In the genomic region with DNA sequence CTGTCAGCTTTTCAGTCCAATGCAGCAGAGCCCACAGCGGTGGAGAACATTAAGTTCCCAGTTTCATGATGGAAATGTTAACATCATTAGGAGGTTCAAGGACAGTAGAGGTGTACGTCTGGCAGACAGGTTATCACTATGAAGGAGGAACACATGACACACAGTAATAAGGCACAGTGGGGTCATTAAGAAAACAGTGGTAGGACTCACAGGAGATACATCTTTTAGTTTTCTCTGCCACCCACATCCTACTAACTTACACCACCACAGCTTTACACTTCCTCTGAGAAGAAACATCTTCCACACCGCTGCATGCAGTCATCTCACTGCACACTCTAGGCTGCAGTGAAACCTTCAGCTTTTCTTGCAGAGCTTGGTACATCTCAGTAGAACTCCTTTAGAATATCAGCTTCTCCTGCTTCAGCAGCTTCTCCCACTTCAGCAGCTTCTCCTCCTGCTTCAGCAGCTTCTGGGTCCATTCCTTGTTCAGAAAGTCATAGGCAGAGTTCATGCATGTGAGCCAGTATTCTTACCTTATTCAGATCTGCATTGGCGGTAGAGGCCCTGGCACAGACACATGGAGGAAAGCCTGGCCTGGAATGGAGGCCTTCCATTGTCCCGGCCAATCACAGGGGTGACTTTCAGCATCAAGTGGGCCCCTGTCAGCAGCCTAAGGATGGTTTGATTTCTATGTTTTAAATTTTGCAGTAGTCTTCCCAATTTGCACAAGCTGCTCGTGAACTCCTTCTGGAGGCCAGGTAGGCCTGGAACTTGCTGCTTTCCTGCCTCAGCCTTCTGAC, we compare ENCODE assay signal across 27 mouse cellular contexts. TPM values are rescaled to one million over a fixed set of nuclear protein-coding genes. Genes with fewer than 3 reads are reported as not detected.
A peak's percentile ranks its signal among the peaks of the same experiment; 100 is the strongest.
DNase-seq lines count a peak whose midpoint lies in the region; ATAC-seq lines count a peak whose summit lies in the region.
"Had no signal": no experiment of that assay in that cellular context is flagged by ENCODE, and none has a peak within 500 bp of the region (broad histone marks: within the 10 kb centered on the region; RNA-seq: fewer than 3 reads in every experiment).

No protein-coding gene starts in this region.

- DNase-seq in thymus, postnatal 36 days, result peak; percentile 60 to 67
- DNase-seq in left cerebral cortex, adult 8-10 months (ENCODE audit: low spot score in 2 of 2), result no peak
- no peak for DNase-seq in embryo, embryonic 11 days
- DNase-seq: adrenal gland, adult 2 months; cerebellum, adult 11 months; cerebellum, postnatal 25 days; kidney, adult 8-10 months; kidney, postnatal 4 days; lung, adult 2 months; lung, postnatal 4 days had no signal

- no peaks in the 10 kb centered on the region for H3K27me3 ChIP-seq in liver, embryonic 15.5 days
- H3K27me3 ChIP-seq in liver, embryonic 12.5 days (replicated peaks), result no peaks in the 10 kb centered on the region
- no peaks in the 10 kb centered on the region for H3K27me3 ChIP-seq in neural tube, embryonic 15.5 days (replicated peaks)
- H3K27me3 ChIP-seq: limb, embryonic 15.5 days had no signal

- no peak overlapping the region for H3K4me2 ChIP-seq in liver, embryonic 15.5 days
- H3K4me2 ChIP-seq in liver, embryonic 12.5 days, result no peak overlapping the region
- H3K4me2 ChIP-seq in neural tube, embryonic 15.5 days, result no peak overlapping the region
- H3K4me2 ChIP-seq: heart, embryonic 11.5 days; limb, embryonic 15.5 days; midbrain, embryonic 11.5 days had no signal

- peaks cover 35% of the 10 kb centered on the region for H3K4me1 ChIP-seq in liver, embryonic 15.5 days (replicated peaks)
- H3K4me1 ChIP-seq in liver, embryonic 12.5 days, result peaks cover 46% of the 10 kb centered on the region
- no peaks in the 10 kb centered on the region; the same call in none of the 2 replicates for H3K4me1 ChIP-seq in brown adipose tissue, adult 24 weeks (ENCODE audit: control insufficient read depth, insufficient read depth, insufficient read length, low read length)
- no peaks in the 10 kb centered on the region for H3K4me1 ChIP-seq in neural tube, embryonic 15.5 days
- H3K4me1 ChIP-seq: limb, embryonic 15.5 days had no signal

- H3K9me3 ChIP-seq in liver, embryonic 15.5 days (replicated peaks), result no peaks in the 10 kb centered on the region
- no peaks in the 10 kb centered on the region for H3K9me3 ChIP-seq in liver, embryonic 12.5 days (replicated peaks)
- no peaks in the 10 kb centered on the region for H3K9me3 ChIP-seq in neural tube, embryonic 15.5 days (replicated peaks)
- H3K9me3 ChIP-seq: G1E; limb, embryonic 15.5 days had no signal

- H3K36me3 ChIP-seq in liver, embryonic 15.5 days (replicated peaks), result no peaks in the 10 kb centered on the region
- no peaks in the 10 kb centered on the region for H3K36me3 ChIP-seq in liver, embryonic 12.5 days
- no peaks in the 10 kb centered on the region for H3K36me3 ChIP-seq in neural tube, embryonic 15.5 days
- H3K36me3 ChIP-seq: limb, embryonic 15.5 days had no signal

- 0 out of 2 replicates have a peak overlapping the region, but pooled peaks have one; percentile 41 for H3K27ac ChIP-seq in liver, embryonic 15.5 days (replicated peaks)
- H3K27ac ChIP-seq in liver, embryonic 12.5 days, result no peak overlapping the region
- H3K27ac ChIP-seq in brown adipose tissue, adult 24 weeks (replicated peaks; ENCODE audit: low read depth, low read length), result peak overlapping the region; percentile 45; the same call in 1 of the 2 replicates
- H3K27ac ChIP-seq in neural tube, embryonic 15.5 days (replicated peaks), result no peak overlapping the region
- H3K27ac ChIP-seq: limb, embryonic 15.5 days; stomach, postnatal 0 days had no signal

- 69% methylated on average over 6 of the region's 6 CpGs for WGBS in liver, embryonic 15.5 days (ENCODE audit: insufficient replicate concordance)
- 74% methylated on average over 6 of the region's 6 CpGs for WGBS in liver, embryonic 12.5 days (ENCODE audit: insufficient replicate concordance)
- 86% methylated on average over 6 of the region's 6 CpGs for WGBS in neural tube, embryonic 15.5 days

- no peak overlapping the region for H3K4me3 ChIP-seq in liver, embryonic 15.5 days (replicated peaks)
- no peak overlapping the region for H3K4me3 ChIP-seq in liver, embryonic 12.5 days
- H3K4me3 ChIP-seq in brown adipose tissue, adult 24 weeks (ENCODE audit: insufficient read depth, low read depth, low read length), result no peak overlapping the region
- no peak overlapping the region for H3K4me3 ChIP-seq in neural tube, embryonic 15.5 days (replicated peaks)
- H3K4me3 ChIP-seq: erythroblast, embryonic 14.5 days; limb, embryonic 15.5 days had no signal

- ATAC-seq in liver, embryonic 15.5 days (ENCODE audit: insufficient read depth), result no peak
- no peak for ATAC-seq in liver, embryonic 12.5 days
- peak; percentile 46; the same call in 1 of the 2 replicates for ATAC-seq in neutrophil, adult 5-6 weeks (ENCODE audit: extremely low read depth, insufficient number of reproducible peaks, low FRiP score, poor library complexity, severe bottlenecking)
- ATAC-seq in neural tube, embryonic 15.5 days (ENCODE audit: low FRiP score), result no peak
- ATAC-seq: forebrain, embryonic 16.5 days had no signal

- H3K9ac ChIP-seq in liver, embryonic 15.5 days, result no peak overlapping the region
- H3K9ac ChIP-seq in liver, embryonic 12.5 days, result no peak overlapping the region
- H3K9ac ChIP-seq in neural tube, embryonic 15.5 days (replicated peaks), result no peak overlapping the region
- H3K9ac ChIP-seq: limb, embryonic 15.5 days had no signal

RNA-seq across cellular contexts. Expression of a gene that starts 17.7 kb away (rescaled TPM):
- polyA plus RNA-seq in liver, embryonic 15.5 days (2015; fragmentation: Nextera tagmentation; extraction: Ambion mirVana), result 7.0 and 7.1 TPM in 2 replicates
- 7.0 and 7.2 TPM in 2 replicates for polyA plus RNA-seq in liver, embryonic 12.5 days (2016; fragmentation: Nextera tagmentation; extraction: Ambion mirVana)
- polyA plus RNA-seq in brown adipose tissue, adult 24 weeks (2012; ENCODE audit: insufficient read depth, insufficient read length, missing spikeins), result 2.9 and 4.6 TPM in 2 replicates
- total RNA-seq in neutrophil, adult 5-6 weeks (2017), result 36.2 and 38.1 TPM in 2 replicates
- polyA plus RNA-seq in neural tube, embryonic 15.5 days (2015; fragmentation: Nextera tagmentation; extraction: Ambion mirVana), result 0.64 and 6.6 TPM in 2 replicates
- 1 to 10 TPM in 1 of 4 experiments, under 1 TPM in 3; 0.81 to 1.0 (median 0.88) TPM for total RNA-seq in left cerebral cortex, adult 8-10 months (2022)
- polyA plus RNA-seq: erythroblast, embryonic 14.5 days had no signal

RNA-seq across cellular contexts. Expression of a gene that starts 20.6 kb away (rescaled TPM):
- not detected in 2 replicates for polyA plus RNA-seq in liver, embryonic 15.5 days (2015; fragmentation: Nextera tagmentation; extraction: Ambion mirVana)
- not detected in 2 replicates for polyA plus RNA-seq in liver, embryonic 12.5 days (2016; fragmentation: Nextera tagmentation; extraction: Ambion mirVana)
- 0.38 TPM in 1 of 2 replicates, not detected in the other for polyA plus RNA-seq in brown adipose tissue, adult 24 weeks (2012; ENCODE audit: insufficient read depth, insufficient read length, missing spikeins)
- total RNA-seq in neutrophil, adult 5-6 weeks (2017), result not detected in 2 replicates
- not detected in 2 replicates for polyA plus RNA-seq in neural tube, embryonic 15.5 days (2015; fragmentation: Nextera tagmentation; extraction: Ambion mirVana)
- total RNA-seq in left cerebral cortex, adult 8-10 months (2022), result not detected
- total RNA-seq: gastrocnemius, adult 8-10 months; hematopoietic stem cell, adult 5-6 weeks; layer of hippocampus, postnatal 10 days; left cerebral cortex, postnatal 10 days had no signal
- polyA plus RNA-seq: embryonic facial prominence, embryonic 11.5 days; erythroblast, embryonic 14.5 days; forebrain, embryonic 16.5 days; G1E; heart, embryonic 11.5 days; limb, embryonic 15.5 days; midbrain, embryonic 11.5 days had no signal

RNA-seq across cellular contexts. Expression of a gene that starts 30.1 kb away (rescaled TPM):
- 0.86 and 1.1 TPM in 2 replicates for polyA plus RNA-seq in liver, embryonic 15.5 days (2015; fragmentation: Nextera tagmentation; extraction: Ambion mirVana)
- polyA plus RNA-seq in liver, embryonic 12.5 days (2016; fragmentation: Nextera tagmentation; extraction: Ambion mirVana), result 0.12 and 0.15 TPM in 2 replicates
- 19.9 and 29.5 TPM in 2 replicates for polyA plus RNA-seq in brown adipose tissue, adult 24 weeks (2012; ENCODE audit: insufficient read depth, insufficient read length, missing spikeins)
- total RNA-seq in neutrophil, adult 5-6 weeks (2017), result 76.6 and 92.3 TPM in 2 replicates
- 0.14 and 8.5 TPM in 2 replicates for polyA plus RNA-seq in neural tube, embryonic 15.5 days (2015; fragmentation: Nextera tagmentation; extraction: Ambion mirVana)
- under 1 TPM in 2 of 4 experiments, not detected in 2; 0.23 to 0.56 TPM for total RNA-seq in left cerebral cortex, adult 8-10 months (2022)
- total RNA-seq: left cerebral cortex, postnatal 10 days had no signal
- polyA plus RNA-seq: embryonic facial prominence, embryonic 11.5 days; erythroblast, embryonic 14.5 days; forebrain, embryonic 16.5 days; heart, embryonic 11.5 days; midbrain, embryonic 11.5 days had no signal

RNA-seq across cellular contexts. Expression of a gene that starts 43.0 kb away (rescaled TPM):
- 1.2 and 1.6 TPM in 2 replicates for polyA plus RNA-seq in liver, embryonic 15.5 days (2015; fragmentation: Nextera tagmentation; extraction: Ambion mirVana)
- polyA plus RNA-seq in liver, embryonic 12.5 days (2016; fragmentation: Nextera tagmentation; extraction: Ambion mirVana), result 0.71 and 0.88 TPM in 2 replicates
- 1.8 and 4.0 TPM in 2 replicates for polyA plus RNA-seq in brown adipose tissue, adult 24 weeks (2012; ENCODE audit: insufficient read depth, insufficient read length, missing spikeins)
- 335 and 370 TPM in 2 replicates for total RNA-seq in neutrophil, adult 5-6 weeks (2017)
- 0.36 and 0.64 TPM in 2 replicates for polyA plus RNA-seq in neural tube, embryonic 15.5 days (2015; fragmentation: Nextera tagmentation; extraction: Ambion mirVana)
- 1 to 10 TPM; 1.3 to 3.1 (median 2.4) TPM for total RNA-seq in left cerebral cortex, adult 8-10 months (2022)
- polyA plus RNA-seq: erythroblast, embryonic 14.5 days; heart, embryonic 11.5 days had no signal

RNA-seq across cellular contexts. Expression of a gene that starts 48.0 kb away (rescaled TPM):
- not detected in 2 replicates for polyA plus RNA-seq in liver, embryonic 15.5 days (2015; fragmentation: Nextera tagmentation; extraction: Ambion mirVana)
- polyA plus RNA-seq in liver, embryonic 12.5 days (2016; fragmentation: Nextera tagmentation; extraction: Ambion mirVana), result not detected in 2 replicates
- not detected in 2 replicates for polyA plus RNA-seq in brown adipose tissue, adult 24 weeks (2012; ENCODE audit: insufficient read depth, insufficient read length, missing spikeins)
- not detected in 2 replicates for total RNA-seq in neutrophil, adult 5-6 weeks (2017)
- not detected in 2 replicates for polyA plus RNA-seq in neural tube, embryonic 15.5 days (2015; fragmentation: Nextera tagmentation; extraction: Ambion mirVana)
- not detected for total RNA-seq in left cerebral cortex, adult 8-10 months (2022)
- total RNA-seq: adrenal gland, adult 2 months; gastrocnemius, adult 8-10 months; hematopoietic stem cell, adult 5-6 weeks; layer of hippocampus, postnatal 10 days; left cerebral cortex, postnatal 10 days had no signal
- polyA plus RNA-seq: adrenal gland, adult 2 months; embryonic facial prominence, embryonic 11.5 days; erythroblast, embryonic 14.5 days; forebrain, embryonic 16.5 days; G1E; heart, embryonic 11.5 days; limb, embryonic 15.5 days; lung, adult 2 months; midbrain, embryonic 11.5 days; stomach, postnatal 0 days had no signal

Comparison
In these comparisons a context has a peak if more than half of its experiments do, and no peak if none do; other contexts are left out.
1. H3K27ac ChIP-seq: peak in liver, embryonic 15.5 days (single experiment) and brown adipose tissue, adult 24 weeks (single experiment); none in liver, embryonic 12.5 days (single experiment) and neural tube, embryonic 15.5 days (single experiment).
2. DNase-seq: peak in thymus, postnatal 36 days (2 of 2); none in left cerebral cortex, adult 8-10 months (0 of 2) and embryo, embryonic 11 days (single experiment).